ENCODE assay signal across 27 mouse cellular contexts in genomic region chr12:17537147-17537546, GRCm38 (mm10). TPM values are rescaled to one million over a fixed set of nuclear protein-coding genes. Genes with fewer than 3 reads are reported as not detected.
DNase-seq lines count a peak whose midpoint lies in the region; ATAC-seq lines count a peak whose summit lies in the region.
"Had no signal": no experiment of that assay in that cellular context is flagged by ENCODE, and none has a peak within 500 bp of the region (broad histone marks: within the 10 kb centered on the region; RNA-seq: fewer than 3 reads in every experiment).

No protein-coding gene starts in this region.

- no peak overlapping the region for H3K27ac ChIP-seq in liver, embryonic 11.5 days (ENCODE audit: low read depth, low read length)
- peak overlapping the region; percentile 95 for H3K27ac ChIP-seq in liver, embryonic 16.5 days (ENCODE audit: low read length)
- H3K27ac ChIP-seq: embryonic facial prominence, embryonic 13.5 days; heart, embryonic 10.5 days; heart, embryonic 15.5 days; hindbrain, embryonic 12.5 days; hindbrain, postnatal 0 days; midbrain, embryonic 12.5 days; neural tube, embryonic 12.5 days had no signal

- H3K9ac ChIP-seq in liver, embryonic 11.5 days (ENCODE audit: low read depth, low read length) = no peak overlapping the region
- H3K9ac ChIP-seq in liver, embryonic 16.5 days (ENCODE audit: low read depth, low read length) = peak overlapping the region; percentile 46; the same call in 1 of the 2 replicates
- H3K9ac ChIP-seq: embryonic facial prominence, embryonic 13.5 days; forebrain, postnatal 0 days; heart, embryonic 15.5 days; hindbrain, embryonic 12.5 days; midbrain, embryonic 12.5 days; neural tube, embryonic 12.5 days had no signal

- H3K4me2 ChIP-seq in liver, embryonic 11.5 days = no peak overlapping the region
- H3K4me2 ChIP-seq in liver, embryonic 16.5 days (ENCODE audit: low read depth, low read length) = peak overlapping the region; percentile 78; the same call in 1 of the 2 replicates
- H3K4me2 ChIP-seq: embryonic facial prominence, embryonic 13.5 days; heart, embryonic 15.5 days; hindbrain, embryonic 12.5 days; midbrain, embryonic 12.5 days; neural tube, embryonic 12.5 days had no signal

- no peaks in the 10 kb centered on the region for H3K27me3 ChIP-seq in liver, embryonic 11.5 days (replicated peaks; ENCODE audit: control insufficient read depth, insufficient read depth, low read length)
- no peaks in the 10 kb centered on the region for H3K27me3 ChIP-seq in liver, embryonic 16.5 days (ENCODE audit: control insufficient read depth, insufficient read depth, low read depth, low read length)
- H3K27me3 ChIP-seq: embryonic facial prominence, embryonic 13.5 days; heart, embryonic 15.5 days; midbrain, embryonic 12.5 days; neural tube, embryonic 12.5 days had no signal

- no peak overlapping the region for H3K4me3 ChIP-seq in liver, embryonic 11.5 days (ENCODE audit: low read depth, low read length)
- no peak overlapping the region for H3K4me3 ChIP-seq in liver, embryonic 16.5 days (ENCODE audit: low read depth, low read length)
- H3K4me3 ChIP-seq: embryonic facial prominence, embryonic 13.5 days; heart, embryonic 10.5 days; heart, embryonic 15.5 days; hindbrain, embryonic 12.5 days; megakaryocyte, embryonic 14.5 days; midbrain, embryonic 12.5 days; myocyte; neural tube, embryonic 12.5 days had no signal

- no peak for DNase-seq in liver, embryonic 11.5 days (ENCODE audit: low spot score)
- DNase-seq in lung, postnatal 4 days = no peak
- no peak for DNase-seq in adrenal gland, postnatal 10 days
- DNase-seq in frontal cortex, postnatal 10 days (ENCODE audit: low spot score in 2 of 2) = no peak
- DNase-seq: adrenal gland, adult 8-10 months; B cell, adult 2 months; cerebellum, adult 18-20 months; cerebellum, postnatal 10 days; forebrain, postnatal 0 days; gastrocnemius, postnatal 10 days; heart, adult 11 months; heart, postnatal 36 days; kidney, adult 11 months; kidney, postnatal 14 days; lung, postnatal 36 days; right cerebral cortex, postnatal 14 days had no signal

- 0 out of 2 replicates have a peak, but pooled peaks have one; percentile 14 for ATAC-seq in erythroblast, adult 5-6 weeks (replicated peaks; ENCODE audit: low FRiP score, poor library complexity, severe bottlenecking)
- peak; percentile 20 for ATAC-seq in liver, embryonic 11.5 days (replicated peaks; ENCODE audit: low FRiP score)
- no peak for ATAC-seq in liver, embryonic 16.5 days (ENCODE audit: low read depth)
- ATAC-seq: forebrain, postnatal 0 days; hindbrain, postnatal 0 days had no signal

- no peaks in the 10 kb centered on the region for H3K9me3 ChIP-seq in liver, embryonic 11.5 days (ENCODE audit: control insufficient read depth, low read length)
- H3K9me3 ChIP-seq in liver, embryonic 16.5 days (replicated peaks; ENCODE audit: control insufficient read depth, low read length) = no peaks in the 10 kb centered on the region
- H3K9me3 ChIP-seq: embryonic facial prominence, embryonic 13.5 days; heart, embryonic 10.5 days; heart, embryonic 15.5 days; hindbrain, embryonic 12.5 days; megakaryocyte, embryonic 14.5 days; midbrain, embryonic 12.5 days; neural tube, embryonic 12.5 days had no signal

- H3K36me3 ChIP-seq in liver, embryonic 11.5 days (ENCODE audit: control insufficient read depth, insufficient read depth, low read length) = no peaks in the 10 kb centered on the region
- no peaks in the 10 kb centered on the region for H3K36me3 ChIP-seq in liver, embryonic 16.5 days (ENCODE audit: control insufficient read depth, insufficient read depth)
- H3K36me3 ChIP-seq: embryonic facial prominence, embryonic 13.5 days; heart, embryonic 10.5 days; heart, embryonic 15.5 days; hindbrain, embryonic 12.5 days; midbrain, embryonic 12.5 days; neural tube, embryonic 12.5 days had no signal

- WGBS in liver, embryonic 11.5 days = 75% methylated on average over 3 of the region's 3 CpGs
- 65% methylated on average over 3 of the region's 3 CpGs for WGBS in liver, embryonic 16.5 days (ENCODE audit: insufficient replicate concordance)

- H3K4me1 ChIP-seq in liver, embryonic 11.5 days (replicated peaks; ENCODE audit: control insufficient read depth, insufficient read depth, low read length) = peaks cover 31% of the 10 kb centered on the region
- H3K4me1 ChIP-seq in liver, embryonic 16.5 days (ENCODE audit: control insufficient read depth, low read depth, low read length) = peaks cover 50% of the 10 kb centered on the region
- H3K4me1 ChIP-seq: embryonic facial prominence, embryonic 13.5 days; heart, embryonic 10.5 days; heart, embryonic 15.5 days; hindbrain, embryonic 12.5 days; midbrain, embryonic 12.5 days; neural tube, embryonic 12.5 days had no signal

RNA-seq across cellular contexts. Expression of gene Odc1, which starts 7.4 kb away (rescaled TPM):
- total RNA-seq in erythroblast, adult 5-6 weeks (2015; ENCODE audit: low replicate concordance) = 578 and 641 TPM in 2 replicates
- total RNA-seq in erythroblast, adult 5-6 weeks (2017; ENCODE audit: low replicate concordance) = 1,162 and 1,709 TPM in 2 replicates
- polyA plus RNA-seq in liver, embryonic 11.5 days (2014; fragmentation: Nextera tagmentation; extraction: Ambion mirVana) = 446 and 497 TPM in 2 replicates
- polyA plus RNA-seq in liver, embryonic 16.5 days (2015; fragmentation: Nextera tagmentation; extraction: Ambion mirVana) = 301 and 303 TPM in 2 replicates
- total RNA-seq in adrenal gland, postnatal 10 days (2021) = 100 to 1,000 TPM; 149 to 195 TPM
